Mouse (Mus musculus): ENCODE data around the gene Cacna2d2. TPM values are rescaled to one million over a fixed set of nuclear protein-coding genes. Genes with fewer than 3 reads are reported as not detected.

Gene Cacna2d2
- total RNA-seq, 2 experiments from 2014 or later, result 0.37 to 1.5 TPM

- ATAC-seq (replicated peaks; ENCODE audit: poor library complexity), result no peak
Observed at GRCm38 (mm10) chr9:107400666-107401285, 1.4 kb downstream of the Cacna2d2 start.

GRCm38 (mm10) chr9:107403116-107403515 lies 3.7 kb downstream of the Cacna2d2 start:
- 0 out of 2 replicates have a peak, but pooled peaks have one; percentile 9 for ATAC-seq (replicated peaks; ENCODE audit: poor library complexity)

- no peak for ATAC-seq (replicated peaks; ENCODE audit: poor library complexity)
Observed at GRCm38 (mm10) chr9:107409449-107409848, 10.0 kb downstream of the Cacna2d2 start.

GRCm38 (mm10) chr9:107417106-107417505 lies 17.7 kb downstream of the Cacna2d2 start:
- no peak for ATAC-seq (replicated peaks; ENCODE audit: poor library complexity)

GRCm38 (mm10) chr9:107419491-107420244 lies 20.3 kb downstream of the Cacna2d2 start:
- ATAC-seq (replicated peaks; ENCODE audit: poor library complexity), result no peak

- ATAC-seq (replicated peaks; ENCODE audit: poor library complexity), result no peak
Observed at GRCm38 (mm10) chr9:107420898-107421297, 21.5 kb downstream of the Cacna2d2 start.

GRCm38 (mm10) chr9:107422878-107423277 lies 23.5 kb downstream of the Cacna2d2 start:
- no peak for ATAC-seq (replicated peaks; ENCODE audit: poor library complexity)

- no peak for ATAC-seq (replicated peaks; ENCODE audit: poor library complexity)
Observed at GRCm38 (mm10) chr9:107424485-107425175, 25.2 kb downstream of the Cacna2d2 start.

GRCm38 (mm10) chr9:107427876-107428275 lies 28.5 kb downstream of the Cacna2d2 start:
- no peak for ATAC-seq (replicated peaks; ENCODE audit: poor library complexity)

- no peak for ATAC-seq (replicated peaks; ENCODE audit: poor library complexity)
Observed at GRCm38 (mm10) chr9:107428451-107429186, 29.2 kb downstream of the Cacna2d2 start.

- no peak for ATAC-seq (replicated peaks; ENCODE audit: poor library complexity)
Observed at GRCm38 (mm10) chr9:107430445-107430844, 31.0 kb downstream of the Cacna2d2 start.

GRCm38 (mm10) chr9:107432546-107432945 lies 33.1 kb downstream of the Cacna2d2 start:
- no peak for ATAC-seq (replicated peaks; ENCODE audit: poor library complexity)

- ATAC-seq (replicated peaks; ENCODE audit: poor library complexity), result no peak
Observed at GRCm38 (mm10) chr9:107434851-107435250, 35.4 kb downstream of the Cacna2d2 start.

GRCm38 (mm10) chr9:107435285-107435684 lies 35.9 kb downstream of the Cacna2d2 start:
- ATAC-seq (replicated peaks; ENCODE audit: poor library complexity), result no peak

GRCm38 (mm10) chr9:107442891-107443290 lies 43.5 kb downstream of the Cacna2d2 start:
- ATAC-seq (replicated peaks; ENCODE audit: poor library complexity), result no peak

- no peak for ATAC-seq (replicated peaks; ENCODE audit: poor library complexity)
Observed at GRCm38 (mm10) chr9:107443324-107443723, 43.9 kb downstream of the Cacna2d2 start.

GRCm38 (mm10) chr9:107445011-107445471 lies 45.6 kb downstream of the Cacna2d2 start:
- ATAC-seq (replicated peaks; ENCODE audit: poor library complexity), result no peak

GRCm38 (mm10) chr9:107448805-107449517 lies 49.5 kb downstream of the Cacna2d2 start:
- no peak for ATAC-seq (replicated peaks; ENCODE audit: poor library complexity)

- ATAC-seq (replicated peaks; ENCODE audit: poor library complexity), result no peak
Observed at GRCm38 (mm10) chr9:107451400-107451799, 52.0 kb downstream of the Cacna2d2 start.

- ATAC-seq (replicated peaks; ENCODE audit: poor library complexity), result no peak
Observed at GRCm38 (mm10) chr9:107451891-107452521, 52.6 kb downstream of the Cacna2d2 start.

Measured in megakaryocyte progenitor cell, adult 5-6 weeks (primary cell).